Mouse (Mus musculus) liver, embryonic 14.5 days (tissue): Measurements from ENCODE around the gene Tert.

Experiments
- CTCF ChIP-seq: IDR thresholded peaks from 2 replicates; pipeline ENCODE4 v1.5.1; 2016; ENCODE audit warnings: antibody characterized with exemption, low read depth, control low read depth
- EP300 ChIP-seq: IDR thresholded peaks from 2 replicates; pipeline ENCODE4 v1.6.1; 2016; ENCODE audit warnings: antibody characterized with exemption, low read depth

DNA sequence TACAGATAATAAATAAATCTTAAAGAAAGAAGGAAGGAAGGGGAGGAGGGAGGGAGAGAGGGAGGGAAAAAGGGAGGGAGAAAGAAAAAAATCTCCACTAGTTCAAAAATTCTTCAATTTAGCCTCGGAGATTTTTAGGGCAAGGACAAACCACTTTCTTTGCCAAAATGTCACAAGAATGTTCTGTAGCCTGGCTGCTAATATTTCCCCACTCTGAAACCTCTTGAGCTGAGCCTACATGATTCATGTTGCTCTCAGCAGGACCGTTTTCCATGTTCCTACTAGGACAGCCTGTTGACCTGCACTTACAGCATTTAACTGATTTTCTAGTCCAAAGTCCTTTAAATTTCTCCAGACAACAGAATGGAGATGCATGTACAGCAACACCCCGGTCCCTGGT, 28.3 kb downstream of the Tert start:
- TF ChIP-seq CTCF (no peak), EP300 (no peak)
